Mouse (Mus musculus) testis, adult 2 months (tissue): ENCODE data around the gene Lmtk3.
A peak's percentile ranks its signal among the peaks of the same experiment; 100 is the strongest.

Experiments used
- CTCF ChIP-seq: fragments of 200-500 bp; IDR thresholded peaks from 2 replicates; pipeline ENCODE4 v1.5.1; 2012; ENCODE audit warnings: low read depth, mild to moderate bottlenecking, inconsistent platforms, low read length, moderate library complexity; ENCODE audit not compliant: control insufficient read depth, insufficient read depth, insufficient replicate concordance
- POLR2A ChIP-seq: fragments of 200-500 bp; IDR thresholded peaks from 2 replicates; pipeline ENCODE4 v1.6.1; 2012; ENCODE audit warnings: low read depth, mild to moderate bottlenecking, inconsistent platforms, low read length, moderate library complexity; ENCODE audit not compliant: control insufficient read depth

GRCm38 (mm10) chr7:45741777-45742176, 41.8 kb upstream of the Lmtk3 start:
- TF ChIP-seq CTCF (no peak), POLR2A (0 out of 2 replicates have a peak, but pooled peaks have one; percentile 36)
